Mouse (Mus musculus) C2C12 (cell line): Measurements from ENCODE around the gene Tff3.

Source experiments
- CEBPB ChIP-seq: IDR thresholded peaks from one replicate; pipeline ENCODE4 v1.6.1; 2011; ENCODE audit warnings: low read depth, mild to moderate bottlenecking, control low read depth, moderate library complexity
- CTCF ChIP-seq: IDR thresholded peaks from one replicate; pipeline ENCODE4 v1.5.1; 2011; ENCODE audit not compliant: control insufficient read depth, insufficient read depth, insufficient read length
- FOSL1 ChIP-seq: IDR thresholded peaks from one replicate; pipeline ENCODE4 v1.8.0; 2011; ENCODE audit warnings: mild to moderate bottlenecking, low read length; ENCODE audit not compliant: poor library complexity, insufficient read depth, severe bottlenecking
- MAX ChIP-seq: IDR thresholded peaks from one replicate; pipeline ENCODE4 v1.6.1; 2011; ENCODE audit warnings: mild to moderate bottlenecking, control low read depth
- MYOD1 ChIP-seq: IDR thresholded peaks from one replicate; pipeline ENCODE4 v1.6.1; 2011; ENCODE audit warnings: low read depth; ENCODE audit not compliant: control insufficient read depth, insufficient read length
- MYOG ChIP-seq: IDR thresholded peaks from one replicate; pipeline ENCODE4 v1.6.1; 2011; ENCODE audit not compliant: control insufficient read depth, insufficient read length; ENCODE audit errors: extremely low read depth
- USF1 ChIP-seq: IDR thresholded peaks from one replicate; pipeline ENCODE4 v1.6.1; 2011; ENCODE audit warnings: low read depth, mild to moderate bottlenecking, control low read depth, moderate library complexity

DNA sequence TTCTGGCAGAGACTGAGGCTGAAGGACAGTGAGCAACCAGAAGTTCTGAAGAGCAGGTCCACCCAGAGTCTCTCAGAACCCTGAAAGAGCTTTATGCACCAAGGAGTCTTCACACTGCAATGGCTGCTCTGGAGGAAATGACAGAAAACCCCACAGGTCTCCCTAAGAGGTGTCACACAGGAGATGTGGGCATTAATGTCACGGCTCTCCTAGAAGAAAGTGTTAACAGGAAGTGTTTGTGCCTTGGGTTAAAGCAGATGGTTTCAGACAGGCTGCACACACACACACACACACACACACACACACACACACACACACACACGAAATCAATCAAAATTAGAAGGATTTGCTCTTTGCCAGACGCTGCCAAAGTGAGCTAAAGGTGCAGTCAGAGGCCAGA is 6.8 kb upstream of the Tff3 start:
- TF ChIP-seq CTCF: no peak
- TF ChIP-seq MAX: no peak
- no peak for TF ChIP-seq USF1
- TF ChIP-seq CEBPB: no peak
- TF ChIP-seq FOSL1: no peak
- TF ChIP-seq MYOD1: no peak
- TF ChIP-seq MYOG: no peak
